In the genomic region with DNA sequence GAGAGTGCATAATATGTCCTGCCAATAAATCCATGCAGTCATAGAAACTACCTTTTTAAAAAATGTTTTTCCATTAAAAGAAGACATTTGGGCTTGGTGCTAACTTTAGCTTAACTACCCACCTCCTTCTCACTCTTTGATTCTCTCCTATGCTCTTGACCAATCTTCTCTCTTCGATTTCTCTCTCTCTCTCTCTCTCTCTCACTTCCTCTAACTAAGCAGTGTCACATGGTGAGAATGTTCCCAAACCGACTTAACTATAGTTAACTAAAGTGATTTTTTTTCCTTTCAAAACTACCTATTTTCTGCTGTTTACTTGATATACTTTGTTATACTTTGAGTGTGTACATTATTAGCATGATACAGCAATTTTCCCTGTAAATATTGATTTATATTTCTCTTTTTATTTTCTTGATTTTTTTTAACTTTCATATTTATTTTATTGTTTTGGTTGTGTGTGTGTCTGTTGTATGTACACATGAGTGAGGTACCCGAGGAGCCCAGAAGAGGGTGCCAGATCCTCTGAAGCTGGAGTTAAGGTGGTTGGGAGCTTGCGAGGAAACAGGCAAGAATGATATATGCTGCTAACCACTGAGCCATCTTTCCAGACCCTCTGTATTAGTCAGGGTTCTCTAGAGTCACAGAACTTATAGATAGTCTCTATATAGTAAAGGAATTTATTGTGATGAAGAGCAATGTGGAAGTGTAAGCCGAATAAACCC, we compare ENCODE assay signal across 25 mouse cellular contexts. TPM values are rescaled to one million over a fixed set of nuclear protein-coding genes. Genes with fewer than 3 reads are reported as not detected.
A peak's percentile ranks its signal among the peaks of the same experiment; 100 is the strongest.
DNase-seq lines count a peak whose midpoint lies in the region; ATAC-seq and TF ChIP-seq lines count a peak whose summit lies in the region.
"Had no signal": no experiment of that assay in that cellular context is flagged by ENCODE, and none has a peak within 500 bp of the region (broad histone marks: within the 10 kb centered on the region; RNA-seq: fewer than 3 reads in every experiment).

No protein-coding gene starts in this region.

- no peak overlapping the region for H3K9ac ChIP-seq in intestine, postnatal 0 days (ENCODE audit: low read depth, low read length)
- no peak overlapping the region for H3K9ac ChIP-seq in intestine, embryonic 15.5 days
- no peak overlapping the region for H3K9ac ChIP-seq in stomach, postnatal 0 days (ENCODE audit: low read length)
- H3K9ac ChIP-seq: embryonic facial prominence, embryonic 13.5 days; forebrain, embryonic 12.5 days; heart, embryonic 13.5 days; hindbrain, embryonic 12.5 days had no signal

- no peak for TF ChIP-seq EP300 in stomach, postnatal 0 days (optimal IDR thresholded peaks at IDR 0.05)

- intact Hi-C loops in heart, postnatal 14 days (cut with DNase I) = no loop called here

- no peak overlapping the region for H3K4me2 ChIP-seq in intestine, postnatal 0 days (replicated peaks; ENCODE audit: low read depth)
- H3K4me2 ChIP-seq in intestine, embryonic 15.5 days (replicated peaks) = no peak overlapping the region
- no peak overlapping the region for H3K4me2 ChIP-seq in stomach, postnatal 0 days (replicated peaks; ENCODE audit: low read depth)
- H3K4me2 ChIP-seq: embryonic facial prominence, embryonic 13.5 days; forebrain, embryonic 12.5 days; heart, embryonic 13.5 days; hindbrain, embryonic 12.5 days had no signal

- no peaks in the 10 kb centered on the region for H3K36me3 ChIP-seq in intestine, postnatal 0 days (ENCODE audit: control insufficient read depth, insufficient read depth)
- no peaks in the 10 kb centered on the region for H3K36me3 ChIP-seq in intestine, embryonic 15.5 days
- no peaks in the 10 kb centered on the region for H3K36me3 ChIP-seq in stomach, postnatal 0 days (ENCODE audit: control insufficient read depth, insufficient read depth, low read length)
- H3K36me3 ChIP-seq: embryonic facial prominence, embryonic 13.5 days; forebrain, embryonic 12.5 days; heart, embryonic 13.5 days; hindbrain, embryonic 12.5 days had no signal

- peak; percentile 28 for DNase-seq in A20 (ENCODE audit: low read depth, low spot score)
- DNase-seq in R1 (ENCODE audit: low read depth, low spot score) = peak; percentile 34
- no peak for DNase-seq in stomach, postnatal 0 days (ENCODE audit: low spot score)
- no peak for DNase-seq in heart, postnatal 14 days
- no peak for DNase-seq in yolk sac, embryonic 10.5 days (ENCODE audit: low spot score)
- DNase-seq: adrenal gland, postnatal 10 days; cerebellum, adult 11-12 months; cerebellum, adult 9-10 months; cerebellum, postnatal 25 days; gastrocnemius, postnatal 25 days; heart, adult 11 months; heart, postnatal 4 days had no signal

- ATAC-seq in intestine, postnatal 0 days = no peak
- no peak for ATAC-seq in intestine, embryonic 15.5 days
- ATAC-seq in stomach, postnatal 0 days (ENCODE audit: low FRiP score, low TSS enrichment) = no peak
- ATAC-seq: forebrain, embryonic 16.5 days; hindbrain, embryonic 16.5 days; inflammation-experienced regulatory T-cells, adult 6 months had no signal

- 0 out of 2 replicates have a peak, but pooled peaks cover 5% of the 10 kb centered on the region for H3K4me1 ChIP-seq in intestine, postnatal 0 days (replicated peaks; ENCODE audit: control insufficient read depth, insufficient read depth, low read length)
- peaks cover 6% of the 10 kb centered on the region for H3K4me1 ChIP-seq in intestine, embryonic 15.5 days (replicated peaks)
- no peaks in the 10 kb centered on the region for H3K4me1 ChIP-seq in stomach, postnatal 0 days (replicated peaks; ENCODE audit: control insufficient read depth, insufficient read depth)
- H3K4me1 ChIP-seq: forebrain, embryonic 12.5 days; hindbrain, embryonic 12.5 days had no signal

- no peak overlapping the region for H3K27ac ChIP-seq in intestine, postnatal 0 days (ENCODE audit: low read depth, low read length)
- no peak overlapping the region for H3K27ac ChIP-seq in intestine, embryonic 15.5 days
- H3K27ac ChIP-seq in stomach, postnatal 0 days (replicated peaks) = no peak overlapping the region
- H3K27ac ChIP-seq: embryonic facial prominence, embryonic 13.5 days; forebrain, embryonic 12.5 days; heart, embryonic 13.5 days; hindbrain, embryonic 12.5 days had no signal

- H3K27me3 ChIP-seq in intestine, postnatal 0 days (replicated peaks; ENCODE audit: control insufficient read depth, insufficient read depth, low read length) = no peaks in the 10 kb centered on the region
- H3K27me3 ChIP-seq in intestine, embryonic 15.5 days (replicated peaks) = no peaks in the 10 kb centered on the region
- no peaks in the 10 kb centered on the region for H3K27me3 ChIP-seq in stomach, postnatal 0 days (ENCODE audit: control insufficient read depth, insufficient read depth, low read length)

- H3K9me3 ChIP-seq in intestine, postnatal 0 days (ENCODE audit: control insufficient read depth) = no peaks in the 10 kb centered on the region
- no peaks in the 10 kb centered on the region for H3K9me3 ChIP-seq in intestine, embryonic 15.5 days
- no peaks in the 10 kb centered on the region for H3K9me3 ChIP-seq in stomach, postnatal 0 days (ENCODE audit: control insufficient read depth, low read length)
- H3K9me3 ChIP-seq: embryonic facial prominence, embryonic 13.5 days; forebrain, embryonic 12.5 days; heart, embryonic 13.5 days; hindbrain, embryonic 12.5 days had no signal

- 90% methylated on average over 5 of the region's 5 CpGs for WGBS in intestine, postnatal 0 days
- 90% methylated on average over 5 of the region's 5 CpGs for WGBS in intestine, embryonic 15.5 days
- WGBS in stomach, postnatal 0 days = 92% methylated on average over 5 of the region's 5 CpGs

- peak; percentile 23; the same call in 1 of the 2 replicates for TF ChIP-seq CTCF in intestine, postnatal 0 days (IDR thresholded peaks at IDR 0.05; ENCODE audit: low read depth)
- TF ChIP-seq CTCF in stomach, postnatal 0 days (IDR thresholded peaks at IDR 0.05; ENCODE audit: low read depth) = 0 out of 2 replicates have a peak, but pooled peaks have one; percentile 7

- H3K4me3 ChIP-seq in intestine, postnatal 0 days (ENCODE audit: low read depth, low read length) = no peak overlapping the region
- no peak overlapping the region for H3K4me3 ChIP-seq in intestine, embryonic 15.5 days (replicated peaks)
- no peak overlapping the region for H3K4me3 ChIP-seq in stomach, postnatal 0 days (ENCODE audit: low read depth, low read length)
- H3K4me3 ChIP-seq: embryonic facial prominence, embryonic 13.5 days; forebrain, embryonic 12.5 days; heart, embryonic 13.5 days; hindbrain, embryonic 12.5 days had no signal

RNA-seq across cellular contexts. Expression of gene Blnk, which starts 14.5 kb away (rescaled TPM):
- 21.2 and 23.8 TPM in 2 replicates for polyA plus RNA-seq in intestine, postnatal 0 days (2015; fragmentation: Nextera tagmentation; extraction: Ambion mirVana)
- 19.6 and 20.5 TPM in 2 replicates for polyA plus RNA-seq in intestine, embryonic 15.5 days (2015; fragmentation: Nextera tagmentation; extraction: Ambion mirVana)
- polyA plus RNA-seq in stomach, postnatal 0 days (2015; fragmentation: Nextera tagmentation; extraction: Ambion mirVana) = 8.7 and 9.9 TPM in 2 replicates
- total RNA-seq in heart, postnatal 14 days (2021) = under 1 TPM; 0.76 to 0.81 TPM

RNA-seq across cellular contexts. Expression of gene Dntt, which starts 20.2 kb away (rescaled TPM):
- not detected in 2 replicates for polyA plus RNA-seq in intestine, postnatal 0 days (2015; fragmentation: Nextera tagmentation; extraction: Ambion mirVana)
- not detected in 2 replicates for polyA plus RNA-seq in intestine, embryonic 15.5 days (2015; fragmentation: Nextera tagmentation; extraction: Ambion mirVana)
- polyA plus RNA-seq in stomach, postnatal 0 days (2015; fragmentation: Nextera tagmentation; extraction: Ambion mirVana) = not detected in 2 replicates
- total RNA-seq in heart, postnatal 14 days (2021) = 10 to 100 TPM in 1 of 2 experiments, under 1 TPM in 1; 0.74 to 16.5 TPM
- total RNA-seq: ES-E14; heart, postnatal 4 days had no signal
- polyA plus RNA-seq: C2C12; cortical plate, adult 2 months; embryonic facial prominence, embryonic 13.5 days; forebrain, embryonic 12.5 days; forebrain, embryonic 16.5 days; heart, embryonic 13.5 days; heart, postnatal 0 days had no signal

Comparison
In these comparisons a context has a peak if more than half of its experiments do, and no peak if none do; other contexts are left out.
1. DNase-seq: peak in A20 (single experiment) and R1 (single experiment); none in stomach, postnatal 0 days (single experiment), heart, postnatal 14 days (0 of 2) and yolk sac, embryonic 10.5 days (single experiment).